In the genomic region with DNA sequence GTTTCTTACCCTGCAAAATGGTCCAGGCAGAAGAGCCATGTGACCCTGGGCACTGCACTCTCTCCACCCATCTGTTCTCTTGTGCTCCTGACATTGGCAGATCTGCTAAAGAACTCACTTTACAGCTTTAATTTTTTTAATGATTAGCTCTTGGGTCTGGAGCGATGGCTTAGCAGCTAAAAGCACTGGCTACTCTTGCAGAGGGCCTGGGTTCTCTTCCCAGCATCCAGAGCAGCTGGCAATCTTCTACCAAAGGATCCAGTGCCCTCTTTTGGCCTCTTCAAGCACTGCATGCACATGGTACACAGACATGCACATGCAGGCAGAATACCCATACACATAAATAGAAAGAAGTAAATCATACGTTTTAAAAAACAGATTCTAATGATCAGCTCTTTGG, we compare ENCODE assay signal across 13 mouse cellular contexts. TPM values are rescaled to one million over a fixed set of nuclear protein-coding genes. Genes with fewer than 3 reads are reported as not detected.
DNase-seq lines count a peak whose midpoint lies in the region; ATAC-seq and TF ChIP-seq lines count a peak whose summit lies in the region.
"Had no signal": no experiment of that assay in that cellular context is flagged by ENCODE, and none has a peak within 500 bp of the region (broad histone marks: within the 10 kb centered on the region; RNA-seq: fewer than 3 reads in every experiment).

No protein-coding gene starts in this region.

- no peaks in the 10 kb centered on the region for H3K9me3 ChIP-seq in hindbrain, postnatal 0 days (ENCODE audit: low read length)
- no peaks in the 10 kb centered on the region for H3K9me3 ChIP-seq in hindbrain, embryonic 14.5 days (ENCODE audit: control insufficient read depth, low read length)
- H3K9me3 ChIP-seq in hindbrain, embryonic 16.5 days (ENCODE audit: control insufficient read depth, low read length), result no peaks in the 10 kb centered on the region
- H3K9me3 ChIP-seq: lung, embryonic 15.5 days; stomach, embryonic 15.5 days had no signal

- peak; percentile 14 for DNase-seq in hindbrain, postnatal 0 days (ENCODE audit: low spot score)
- DNase-seq in hindbrain, embryonic 14.5 days (ENCODE audit: low spot score), result no peak
- no peak for DNase-seq in testis, postnatal 10 days (ENCODE audit: low spot score)
- DNase-seq in thymus, postnatal 36 days, result peak; percentile 9 to 24
- DNase-seq in adipocyte (ENCODE audit: low spot score), result no peak
- DNase-seq: cerebellum, postnatal 25 days; gastrocnemius, postnatal 36 days; layer of hippocampus, adult 9-11 months had no signal

- WGBS in hindbrain, postnatal 0 days, result 97% methylated on average over 2 of the region's 2 CpGs
- WGBS in hindbrain, embryonic 14.5 days, result 93% methylated on average over 2 of the region's 2 CpGs
- WGBS in hindbrain, embryonic 16.5 days, result 89% methylated on average over 2 of the region's 2 CpGs

- H3K4me2 ChIP-seq in hindbrain, postnatal 0 days (ENCODE audit: low read depth, low read length), result no peak overlapping the region
- no peak overlapping the region for H3K4me2 ChIP-seq in hindbrain, embryonic 14.5 days (replicated peaks)
- H3K4me2 ChIP-seq in hindbrain, embryonic 16.5 days (ENCODE audit: low read length), result no peak overlapping the region
- H3K4me2 ChIP-seq: lung, embryonic 15.5 days; stomach, embryonic 15.5 days had no signal

- no peaks in the 10 kb centered on the region for H3K4me1 ChIP-seq in hindbrain, postnatal 0 days (ENCODE audit: insufficient read depth, low read length)
- H3K4me1 ChIP-seq in hindbrain, embryonic 14.5 days (replicated peaks; ENCODE audit: control insufficient read depth, insufficient read depth, low read length), result peaks cover 7% of the 10 kb centered on the region; the same call in 1 of the 2 replicates
- H3K4me1 ChIP-seq in testis, adult 2 months (ENCODE audit: control insufficient read depth, insufficient read depth, low read length), result 0 out of 2 replicates have a peak, but pooled peaks cover 2% of the 10 kb centered on the region
- H3K4me1 ChIP-seq in cortical plate, adult 2 months (ENCODE audit: control insufficient read depth, insufficient read depth, low read length), result peaks cover 14% of the 10 kb centered on the region
- peaks cover 5% of the 10 kb centered on the region for H3K4me1 ChIP-seq in hindbrain, embryonic 16.5 days (ENCODE audit: control insufficient read depth, insufficient read depth, low read depth, low read length)
- H3K4me1 ChIP-seq: lung, embryonic 15.5 days; stomach, embryonic 15.5 days had no signal

- no peak for TF ChIP-seq POLR2A in testis, adult 2 months (IDR thresholded peaks at IDR 0.05; ENCODE audit: control insufficient read depth, low read depth, low read length)
- no peak for TF ChIP-seq POLR2A in cortical plate, adult 2 months (IDR thresholded peaks at IDR 0.05; ENCODE audit: extremely low read depth, insufficient read depth, low read length)

- H3K4me3 ChIP-seq in hindbrain, postnatal 0 days (ENCODE audit: low read length), result no peak overlapping the region
- no peak overlapping the region for H3K4me3 ChIP-seq in hindbrain, embryonic 14.5 days (replicated peaks; ENCODE audit: low read length)
- no peak overlapping the region for H3K4me3 ChIP-seq in testis, adult 2 months (ENCODE audit: control insufficient read depth, low read depth, low read length)
- H3K4me3 ChIP-seq in cortical plate, adult 2 months (ENCODE audit: insufficient read depth, low read length), result no peak overlapping the region
- H3K4me3 ChIP-seq in hindbrain, embryonic 16.5 days (ENCODE audit: low read length), result no peak overlapping the region
- H3K4me3 ChIP-seq: lung, embryonic 15.5 days; stomach, embryonic 15.5 days had no signal

- no peaks in the 10 kb centered on the region for H3K27me3 ChIP-seq in hindbrain, postnatal 0 days (ENCODE audit: insufficient read depth, low read length)
- no peaks in the 10 kb centered on the region for H3K27me3 ChIP-seq in hindbrain, embryonic 14.5 days (ENCODE audit: control insufficient read depth, insufficient read depth, low read length)
- H3K27me3 ChIP-seq in testis, adult 2 months (ENCODE audit: control insufficient read depth, insufficient read depth, low read length), result no peaks in the 10 kb centered on the region
- no peaks in the 10 kb centered on the region for H3K27me3 ChIP-seq in hindbrain, embryonic 16.5 days (replicated peaks; ENCODE audit: control insufficient read depth, insufficient read depth, low read length)
- H3K27me3 ChIP-seq: lung, embryonic 15.5 days; stomach, embryonic 15.5 days had no signal

- H3K27ac ChIP-seq in hindbrain, postnatal 0 days, result no peak overlapping the region
- no peak overlapping the region for H3K27ac ChIP-seq in hindbrain, embryonic 14.5 days
- 0 out of 2 replicates have a peak overlapping the region, but pooled peaks have one; percentile 8 for H3K27ac ChIP-seq in testis, adult 2 months (ENCODE audit: control insufficient read depth, insufficient read depth, low read depth, low read length)
- no peak overlapping the region for H3K27ac ChIP-seq in cortical plate, adult 2 months (ENCODE audit: insufficient read depth, low read length)
- no peak overlapping the region for H3K27ac ChIP-seq in hindbrain, embryonic 16.5 days (ENCODE audit: low read depth, low read length)
- H3K27ac ChIP-seq: lung, embryonic 15.5 days; stomach, embryonic 15.5 days had no signal

- no peak for ATAC-seq in hindbrain, postnatal 0 days
- ATAC-seq in hindbrain, embryonic 14.5 days (ENCODE audit: low FRiP score), result no peak
- ATAC-seq in hindbrain, embryonic 16.5 days, result no peak

- no peak overlapping the region for H3K9ac ChIP-seq in hindbrain, postnatal 0 days (replicated peaks; ENCODE audit: low read length)
- H3K9ac ChIP-seq in hindbrain, embryonic 14.5 days, result no peak overlapping the region
- no peak overlapping the region for H3K9ac ChIP-seq in hindbrain, embryonic 16.5 days (ENCODE audit: low read depth, low read length)
- H3K9ac ChIP-seq: lung, embryonic 15.5 days; stomach, embryonic 15.5 days had no signal

- peaks cover 41% of the 10 kb centered on the region for H3K36me3 ChIP-seq in hindbrain, postnatal 0 days (ENCODE audit: insufficient read depth, low read length)
- peaks cover 81% of the 10 kb centered on the region for H3K36me3 ChIP-seq in hindbrain, embryonic 14.5 days (replicated peaks; ENCODE audit: control insufficient read depth, insufficient read depth)
- peaks cover 4% of the 10 kb centered on the region for H3K36me3 ChIP-seq in testis, adult 2 months (ENCODE audit: control insufficient read depth, insufficient read depth, low read length)
- peaks cover 21% of the 10 kb centered on the region for H3K36me3 ChIP-seq in hindbrain, embryonic 16.5 days (ENCODE audit: control insufficient read depth, insufficient read depth, low read length)

- TF ChIP-seq CTCF in hindbrain, postnatal 0 days (IDR thresholded peaks at IDR 0.05; ENCODE audit: low read depth), result peak; percentile 33
- no peak for TF ChIP-seq CTCF in testis, adult 2 months (IDR thresholded peaks at IDR 0.05; ENCODE audit: control insufficient read depth, insufficient read depth, insufficient replicate concordance, low read depth, low read length)
- TF ChIP-seq CTCF in cortical plate, adult 2 months (IDR thresholded peaks at IDR 0.05; ENCODE audit: extremely low read depth, insufficient read depth, low read length), result 0 out of 2 replicates have a peak, but pooled peaks have one; percentile 15

RNA-seq across cellular contexts. Expression of gene Angptl7, which starts 15.1 kb away (rescaled TPM):
- total RNA-seq in hindbrain, postnatal 0 days (2014; rRNA removed), result 0.21 TPM in 1 of 2 replicates, not detected in the other
- polyA plus RNA-seq in hindbrain, postnatal 0 days (2015; fragmentation: Nextera tagmentation; extraction: Ambion mirVana), result 0.31 and 0.44 TPM in 2 replicates
- polyA plus RNA-seq in hindbrain, embryonic 14.5 days (2014; fragmentation: Nextera tagmentation; extraction: Ambion mirVana), result 0.31 and 0.50 TPM in 2 replicates
- 3.4 and 11.0 TPM in 2 replicates for polyA plus RNA-seq in testis, adult 2 months (2012; rRNA removed)
- 0.23 TPM in 2 replicates for polyA plus RNA-seq in cortical plate, adult 2 months (2012; rRNA removed)
- polyA plus RNA-seq in hindbrain, embryonic 16.5 days (2015; fragmentation: Nextera tagmentation; extraction: Ambion mirVana), result 0.23 and 0.24 TPM in 2 replicates

RNA-seq across cellular contexts. Expression of gene Exosc10, which starts 42.9 kb away (rescaled TPM):
- total RNA-seq in hindbrain, postnatal 0 days (2014; rRNA removed), result 69.5 and 72.0 TPM in 2 replicates
- 67.8 and 68.1 TPM in 2 replicates for polyA plus RNA-seq in hindbrain, postnatal 0 days (2015; fragmentation: Nextera tagmentation; extraction: Ambion mirVana)
- 85.9 and 98.4 TPM in 2 replicates for polyA plus RNA-seq in hindbrain, embryonic 14.5 days (2014; fragmentation: Nextera tagmentation; extraction: Ambion mirVana)
- 37.1 and 40.1 TPM in 2 replicates for polyA plus RNA-seq in testis, adult 2 months (2012; rRNA removed)
- polyA plus RNA-seq in cortical plate, adult 2 months (2012; rRNA removed), result 38.4 and 38.5 TPM in 2 replicates
- polyA plus RNA-seq in hindbrain, embryonic 16.5 days (2015; fragmentation: Nextera tagmentation; extraction: Ambion mirVana), result 84.8 and 92.4 TPM in 2 replicates

Comparison
In these comparisons a context has a peak if more than half of its experiments do, and no peak if none do; other contexts are left out.
1. DNase-seq: peak in hindbrain, postnatal 0 days (single experiment) and thymus, postnatal 36 days (2 of 2); none in hindbrain, embryonic 14.5 days (single experiment), testis, postnatal 10 days (single experiment) and adipocyte (single experiment).